Mouse (Mus musculus) induced T-regulatory cell, adult 2 months (primary cell): ENCODE measurements around the gene Sox15.
A peak's percentile ranks its signal among the peaks of the same experiment; 100 is the strongest.
"Not testable (repeated sequence)": the region's sequence is repeated elsewhere in the genome, so short reads cannot be mapped to it uniquely, and the experiment has no call there.

Experiments
- DNase-seq: peaks from one replicate; pipeline ENCODE4 v3.0.0-alpha.2; 2012; ENCODE audit warnings: low read depth

The Sox15 gene

DNA sequence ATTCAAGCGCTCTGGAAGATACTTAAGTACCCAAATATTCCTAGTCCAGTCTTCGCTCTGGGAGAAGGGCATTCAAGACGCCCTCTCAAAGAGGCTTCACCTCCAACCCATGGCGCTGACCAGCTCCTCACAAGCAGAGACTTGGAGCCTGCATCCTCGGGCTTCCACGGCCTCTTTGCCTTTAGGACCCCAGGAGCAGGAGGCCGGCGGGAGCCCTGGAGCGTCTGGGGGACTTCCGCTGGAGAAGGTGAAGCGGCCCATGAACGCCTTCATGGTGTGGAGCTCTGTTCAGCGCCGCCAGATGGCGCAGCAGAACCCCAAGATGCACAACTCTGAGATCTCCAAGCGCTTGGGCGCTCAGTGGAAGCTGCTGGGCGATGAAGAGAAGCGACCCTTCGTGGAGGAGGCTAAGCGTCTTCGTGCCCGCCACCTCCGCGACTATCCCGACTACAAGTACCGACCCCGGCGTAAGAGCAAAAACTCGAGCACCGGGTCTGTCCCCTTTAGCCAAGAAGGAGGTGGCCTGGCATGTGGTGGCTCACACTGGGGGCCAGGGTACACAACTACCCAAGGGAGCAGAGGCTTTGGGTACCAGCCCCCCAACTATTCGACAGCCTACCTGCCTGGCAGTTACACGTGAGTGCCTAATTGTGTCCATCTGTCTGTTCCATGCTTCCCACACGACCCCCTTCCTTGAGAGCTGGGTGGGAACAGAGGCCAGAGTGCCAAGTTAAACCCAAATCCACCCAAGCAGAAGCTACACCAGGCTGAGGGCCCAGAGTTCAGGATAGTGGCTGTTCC lies at the start of gene Sox15:
Gene Sox15, plus strand, starts transcription at position 51 of the 801 bp plus-strand sequence.
- DNase-seq = peak; percentile 51

GRCm38 (mm10) chr11:69605726-69606490 lies 49.2 kb upstream of the Sox15 start, which contains the start of gene Atp1b2:
Atp1b2 (minus strand) TSS chr11:69605942.
- DNase-seq = peak; percentile 88

- no peak for DNase-seq
Measured at GRCm38 (mm10) chr11:69606491-69606795, 48.7 kb upstream of the Sox15 start.

DNA sequence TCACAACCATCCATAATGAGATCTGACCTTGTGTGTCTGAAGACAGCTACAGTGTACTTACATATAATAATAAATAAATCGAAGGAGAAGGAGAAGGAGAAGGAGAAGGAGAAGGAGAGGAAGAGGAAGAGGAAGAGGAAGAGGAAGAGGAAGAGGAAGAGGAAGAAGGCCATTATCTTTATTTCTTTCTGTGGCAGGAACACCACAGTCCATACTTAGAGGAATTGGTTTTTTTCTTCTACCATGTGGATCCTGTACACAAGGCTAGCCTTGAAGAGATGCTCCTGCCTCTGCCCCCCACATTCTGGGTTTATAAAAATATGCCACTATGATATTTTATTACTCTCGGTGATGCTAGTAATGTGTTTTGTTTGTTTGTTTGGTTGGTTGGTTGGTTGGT lies 48.3 kb upstream of the Sox15 start:
- DNase-seq = no peak

DNA sequence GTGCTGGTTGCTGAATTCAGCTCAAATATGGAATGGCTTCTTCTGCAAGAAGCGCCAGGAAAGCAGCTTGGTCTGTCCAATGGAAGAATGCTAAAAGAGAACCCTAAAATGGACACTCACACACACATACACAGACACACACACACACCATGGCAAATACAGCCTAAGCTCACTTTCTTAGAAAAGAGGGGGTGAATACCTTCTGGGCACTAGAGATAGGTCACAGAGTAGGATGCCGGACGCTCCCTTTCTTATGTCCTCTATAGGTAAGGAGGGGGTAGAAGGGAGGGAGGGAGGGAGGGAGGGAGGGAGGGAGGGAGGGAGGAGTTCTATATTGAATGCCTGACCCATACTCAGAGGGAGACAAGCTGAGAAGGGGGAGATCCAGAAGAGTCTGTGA lies 46.6 kb upstream of the Sox15 start:
- no peak for DNase-seq

GRCm38 (mm10) chr11:69609416-69609815 lies 45.7 kb upstream of the Sox15 start:
- DNase-seq = no peak

- no peak for DNase-seq
Measured at GRCm38 (mm10) chr11:69610899-69611298, 44.2 kb upstream of the Sox15 start.

DNA sequence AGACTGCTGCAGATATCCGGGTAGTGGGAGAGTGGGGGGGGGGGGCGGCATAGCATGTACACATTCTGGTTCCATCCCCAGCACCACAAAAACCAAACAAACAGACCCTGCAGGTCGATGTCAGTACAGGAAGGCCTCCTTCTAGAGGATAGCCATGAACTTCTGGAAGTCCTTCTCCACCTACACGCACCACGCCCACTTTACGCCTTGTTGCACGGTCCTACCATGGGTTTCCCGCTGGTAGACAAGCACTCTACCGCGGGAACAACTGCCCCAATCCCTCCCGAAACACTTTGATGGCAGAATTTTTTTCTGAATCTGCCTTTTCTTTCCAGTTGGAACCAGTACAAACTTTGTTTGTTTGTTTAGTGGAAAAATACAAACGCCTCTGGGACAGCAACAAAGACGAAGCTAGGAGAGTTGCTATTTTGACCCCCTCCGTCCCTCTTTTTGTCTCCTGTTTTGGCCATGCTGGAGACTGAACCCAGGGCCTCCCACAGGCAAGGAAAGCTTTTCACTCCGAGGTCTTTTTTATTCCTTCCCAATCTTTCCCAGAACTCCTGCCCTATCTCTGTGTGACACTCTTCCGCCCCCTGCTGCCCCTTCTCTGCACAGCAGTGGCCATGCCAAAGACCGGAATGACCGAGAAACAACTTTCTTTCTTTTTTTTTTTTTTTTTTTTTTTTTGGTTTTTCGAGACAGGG lies 41.4 kb upstream of the Sox15 start:
- DNase-seq = peak; percentile 62

DNA sequence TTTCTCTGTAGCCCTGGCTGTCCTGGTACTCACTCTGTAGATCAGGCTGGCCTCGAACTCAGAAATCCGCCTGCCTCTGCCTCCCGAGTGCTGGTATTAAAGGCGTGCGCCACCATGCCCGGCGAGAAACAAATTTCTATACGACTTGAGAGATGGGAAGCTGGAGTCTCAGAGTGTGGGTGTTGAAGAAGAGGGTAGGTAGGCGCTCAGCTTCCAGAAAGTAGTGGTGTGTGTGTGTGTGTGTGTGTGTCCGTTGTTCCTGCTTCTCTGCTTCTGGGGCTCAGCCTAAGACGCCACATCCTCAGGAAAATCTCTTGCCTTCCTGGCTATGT lies 40.9 kb upstream of the Sox15 start:
- not testable (repeated sequence) for DNase-seq

- DNase-seq = no peak
Measured at GRCm38 (mm10) chr11:69616781-69617180, 38.3 kb upstream of the Sox15 start.

- DNase-seq = no peak
Measured at GRCm38 (mm10) chr11:69617805-69618204, 37.3 kb upstream of the Sox15 start, which contains the start of gene Shbg. Shbg (minus strand) TSS chr11:69617905.

DNA sequence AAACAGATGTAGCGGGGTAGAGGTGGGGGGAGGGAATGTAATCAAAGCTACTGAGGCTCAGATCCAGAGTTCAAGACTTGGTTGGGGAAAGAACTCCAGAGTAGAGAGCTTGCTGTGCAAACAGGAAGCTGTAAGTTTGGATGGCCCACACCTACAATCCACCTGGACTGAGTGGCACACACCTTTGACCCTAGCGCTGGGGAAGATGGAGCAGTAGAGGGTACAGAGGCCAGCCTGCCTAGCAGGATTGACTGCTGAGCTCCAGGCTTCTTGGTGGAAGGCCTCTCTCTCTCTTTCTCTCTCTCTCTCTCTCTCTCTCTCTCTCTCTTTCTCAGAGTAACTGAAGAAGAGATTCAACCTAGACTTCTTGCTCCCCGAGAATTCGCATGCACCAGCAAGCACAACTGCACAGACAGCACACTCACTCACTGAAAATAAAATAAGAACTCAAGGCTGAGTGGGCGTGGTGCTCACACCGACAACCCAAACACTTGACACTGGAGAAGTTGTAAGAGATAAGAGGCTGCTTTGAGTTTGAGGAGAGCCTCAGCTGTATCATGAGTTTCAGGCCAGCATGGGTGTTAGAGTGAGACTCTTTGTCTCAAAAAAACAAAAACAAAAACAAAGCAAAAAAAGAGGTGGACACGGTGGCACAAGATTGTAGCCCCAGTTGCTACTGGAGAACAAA lies 34.6 kb upstream of the Sox15 start:
- DNase-seq = no peak

GRCm38 (mm10) chr11:69621571-69622268 lies 33.4 kb upstream of the Sox15 start, which contains the start of gene Sat2:
Sat2 (plus strand) TSS chr11:69622024.
- no peak for DNase-seq

DNA sequence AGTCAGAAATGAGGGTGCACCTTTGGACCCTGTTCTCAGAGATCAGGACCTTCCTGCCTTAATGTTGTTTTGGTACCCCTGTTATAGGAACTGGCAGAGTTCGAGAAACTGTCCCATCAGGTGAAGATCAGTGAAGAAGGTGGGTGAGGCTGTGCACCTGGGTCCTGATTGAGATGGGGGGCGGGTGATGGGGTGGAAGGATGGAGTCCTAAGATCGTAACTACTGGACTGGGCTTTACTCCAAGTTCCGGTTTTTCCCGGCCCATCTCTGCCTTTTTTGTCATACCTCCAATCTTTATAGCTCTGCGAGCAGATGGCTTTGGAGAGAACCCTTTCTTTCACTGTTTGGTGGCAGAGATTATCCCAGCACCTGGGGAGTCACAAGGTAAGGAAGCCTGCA lies 32.7 kb upstream of the Sox15 start:
- DNase-seq = no peak

DNA sequence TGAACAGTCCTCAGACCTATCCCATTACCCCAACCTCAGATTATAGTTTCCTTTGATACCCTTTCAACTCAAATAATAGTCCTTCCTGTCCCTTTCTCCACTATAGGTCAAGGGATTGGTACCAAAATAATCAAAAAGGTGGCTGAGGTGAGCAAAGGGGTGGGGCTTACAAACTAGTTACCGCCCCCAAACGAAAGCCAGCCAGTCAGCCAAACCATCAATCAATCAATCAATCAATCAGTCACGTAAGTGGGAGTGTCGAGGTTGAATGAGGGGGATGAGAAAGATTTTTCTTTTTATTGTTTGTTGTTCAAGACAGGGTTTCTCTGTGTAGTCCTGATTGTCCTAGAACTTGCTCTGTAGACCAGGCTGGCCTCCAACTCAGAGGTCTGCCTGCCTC lies 32.1 kb upstream of the Sox15 start:
- no peak for DNase-seq

DNA sequence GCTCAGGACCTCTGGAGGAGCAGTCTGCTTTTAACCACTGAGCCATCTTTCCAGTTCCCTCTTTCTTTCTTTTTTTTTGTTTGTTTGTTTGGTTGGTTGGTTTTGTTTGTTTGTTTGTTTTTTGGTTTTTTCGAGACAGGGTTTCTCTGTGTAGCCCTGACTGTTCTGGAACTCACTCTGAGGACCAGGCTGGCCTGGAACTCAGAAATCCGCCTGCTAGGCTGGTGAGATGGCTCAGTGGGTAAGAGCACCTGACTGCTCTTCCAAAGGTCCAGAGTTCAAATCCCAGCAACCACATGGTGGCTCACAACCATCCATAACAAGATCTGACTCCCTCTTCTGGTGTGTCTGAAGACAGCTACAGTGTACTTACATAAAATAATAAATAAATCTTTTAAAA lies 30.8 kb upstream of the Sox15 start:
- DNase-seq = not testable (repeated sequence)

GRCm38 (mm10) chr11:69628286-69628685 lies 26.8 kb upstream of the Sox15 start:
- DNase-seq = peak; percentile 90

DNA sequence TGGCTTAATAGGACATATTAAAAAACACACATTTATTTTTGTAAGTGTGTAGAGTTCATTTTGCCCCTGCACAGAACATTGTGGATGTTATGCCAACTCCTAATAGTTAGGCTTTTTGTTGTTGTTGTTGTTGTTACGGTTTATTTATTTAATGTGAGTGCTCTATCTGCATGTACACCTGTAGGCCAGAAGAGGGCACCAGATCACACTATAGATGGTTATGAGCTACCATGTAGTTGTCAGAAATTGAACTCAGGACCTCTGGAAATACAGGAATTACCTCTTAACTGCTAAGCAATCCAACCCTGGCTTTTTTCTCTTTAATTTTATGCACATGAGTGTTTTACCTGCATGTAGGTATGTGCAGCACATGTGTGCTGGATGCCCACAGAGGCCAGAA lies 25.3 kb upstream of the Sox15 start:
- DNase-seq = peak; percentile 80

DNA sequence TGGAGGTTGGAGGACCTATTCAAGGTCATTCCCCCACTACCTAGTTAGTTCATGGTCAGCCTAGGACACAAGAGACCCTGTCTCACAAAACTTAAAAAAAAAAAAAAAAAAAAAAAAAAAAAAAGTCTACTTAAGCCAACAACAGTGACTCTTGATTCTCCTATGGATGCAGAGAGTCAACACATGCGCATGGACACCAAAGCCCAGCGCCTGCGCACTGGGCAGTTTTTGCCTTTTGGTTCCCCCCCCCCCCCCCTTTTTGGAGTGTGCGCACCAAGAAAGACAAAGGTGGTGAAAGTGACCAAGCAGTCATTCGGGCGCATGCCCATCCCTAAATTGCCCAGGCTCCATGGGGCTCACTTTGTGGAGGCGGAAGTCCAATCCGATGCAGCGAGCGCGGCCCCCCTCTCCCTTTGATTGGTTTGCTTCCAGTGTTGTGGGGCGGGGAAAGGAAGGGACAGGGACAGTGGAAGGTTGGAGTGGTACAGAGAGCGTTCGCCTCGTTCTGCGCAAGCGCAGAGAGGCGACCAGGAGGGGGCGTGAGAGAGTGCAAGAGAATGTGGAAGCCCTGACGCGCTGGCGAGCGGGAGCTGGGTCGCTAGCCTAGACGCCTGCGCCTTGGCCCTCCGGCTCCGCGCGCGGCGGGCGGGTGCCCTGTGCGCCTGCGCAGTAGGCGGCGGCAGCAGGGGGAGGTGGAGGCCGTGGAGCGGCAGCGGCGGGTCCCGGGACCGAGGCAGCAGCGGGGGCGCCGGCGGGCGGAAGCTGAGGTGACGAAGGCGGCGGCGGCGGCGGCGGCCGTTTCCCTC lies 22.6 kb upstream of the Sox15 start, which contains the start of gene Fxr2:
Gene Fxr2, plus strand, starts transcription at position 707 of the 806 bp plus-strand sequence.
- DNase-seq = peak; percentile 100

DNA sequence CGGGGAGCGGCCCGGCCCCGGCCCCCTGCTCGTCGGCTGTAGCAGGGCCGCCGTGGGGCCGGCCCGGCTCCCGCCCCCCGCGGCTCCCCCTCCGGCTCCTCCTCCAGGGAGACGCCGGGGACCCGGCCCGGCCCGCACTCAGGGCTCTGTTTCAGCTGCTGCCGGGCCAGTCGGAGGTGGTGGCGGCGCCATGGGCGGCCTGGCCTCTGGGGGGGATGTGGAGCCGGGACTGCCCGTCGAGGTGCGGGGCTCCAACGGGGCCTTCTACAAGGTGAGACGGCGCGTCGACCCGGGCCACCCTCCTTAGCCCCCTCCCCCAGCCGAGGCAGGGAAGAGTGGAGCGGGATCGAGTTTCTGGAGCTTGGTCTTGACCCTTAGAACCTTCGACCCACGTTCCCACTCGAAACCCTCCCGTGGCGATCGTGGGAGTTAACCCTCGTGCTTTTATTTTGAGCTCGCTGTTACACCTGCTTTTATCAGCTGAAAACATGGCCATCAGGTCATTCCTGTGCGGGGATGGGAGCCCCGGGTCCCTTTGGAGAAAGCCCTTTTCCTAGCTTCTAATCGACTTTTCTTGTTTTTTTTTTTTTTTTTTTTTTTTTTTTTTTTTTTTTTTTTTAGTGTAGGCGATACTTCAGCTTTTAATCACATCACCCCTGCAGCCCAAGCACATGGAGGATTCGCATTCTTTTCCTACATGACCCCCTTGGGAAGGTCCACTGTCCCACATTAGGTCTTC lies 21.8 kb upstream of the Sox15 start:
- peak; percentile 45 for DNase-seq
